Mouse (Mus musculus) CH12.LX (cell line): Measurements from ENCODE around the gene Vat1l.

ENCODE experiments used
- CTCF ChIP-seq, 2 experiments: IDR thresholded peaks in 1 of 2; conservative IDR thresholded peaks in 1 of 2; 2 replicates each; pipeline ENCODE4 v1.5.1; 2011 to 2012; ENCODE audit warnings: low read depth in 2 of 2, low read length in 2 of 2, improper control_type of control experiment in 1 of 2, inconsistent platforms in 1 of 2, mild to moderate bottlenecking in 1 of 2, moderate library complexity in 1 of 2
- E2F4 ChIP-seq: IDR thresholded peaks from 2 replicates; pipeline ENCODE4 v1.6.1; 2011; ENCODE audit warnings: low read depth, low read length, improper control_type of control experiment; ENCODE audit not compliant: insufficient replicate concordance
- EP300 ChIP-seq: IDR thresholded peaks from 2 replicates; pipeline ENCODE4 v1.6.1; 2011; ENCODE audit warnings: low read length, improper control_type of control experiment
- ETS1 ChIP-seq: conservative IDR thresholded peaks from 2 replicates; pipeline ENCODE4 v1.6.1; 2012; ENCODE audit warnings: low read depth, mild to moderate bottlenecking, inconsistent platforms, low read length, improper control_type of control experiment, moderate library complexity
- MYC ChIP-seq: IDR thresholded peaks from 2 replicates; pipeline ENCODE4 v1.6.1; 2011; ENCODE audit warnings: low read depth, mild to moderate bottlenecking, improper control_type of control experiment, low read length
- NRF1 ChIP-seq: IDR thresholded peaks from 2 replicates; pipeline ENCODE4 v1.6.1; 2014; ENCODE audit warnings: low read depth, mild to moderate bottlenecking, inconsistent platforms, low read length, improper control_type of control experiment, moderate library complexity
- SIN3A ChIP-seq: IDR thresholded peaks from 2 replicates; pipeline ENCODE4 v1.6.1; 2012; ENCODE audit warnings: low read length, improper control_type of control experiment, inconsistent platforms
- SMC3 ChIP-seq: IDR thresholded peaks from 2 replicates; pipeline ENCODE4 v1.6.1; 2011; ENCODE audit warnings: low read depth, low read length, improper control_type of control experiment
- UBTF ChIP-seq: IDR thresholded peaks from 2 replicates; pipeline ENCODE4 v1.6.1; 2012; ENCODE audit warnings: low read depth, mild to moderate bottlenecking, inconsistent platforms, low read length, improper control_type of control experiment, moderate library complexity

DNA sequence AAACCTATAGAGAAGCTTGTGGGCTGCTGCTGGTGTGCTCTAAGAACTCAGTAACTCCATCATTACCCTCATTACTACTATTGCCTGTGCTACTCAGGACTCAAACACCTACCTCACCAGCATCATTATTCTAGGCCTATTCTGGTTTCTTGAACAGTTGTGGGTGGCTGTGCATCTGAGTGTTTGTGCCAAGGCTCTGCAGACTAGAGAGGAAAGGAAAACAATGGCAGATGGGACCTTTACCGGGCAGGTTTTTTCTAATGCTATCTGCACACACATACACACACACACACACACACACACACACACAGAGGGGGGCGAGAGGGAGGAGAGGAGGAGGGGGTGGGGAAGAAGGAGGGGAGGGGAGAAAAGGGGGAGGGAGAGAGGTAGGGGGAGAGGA lies 140.6 kb downstream of the Vat1l start:
- TF ChIP-seq E2F4 (no peak), UBTF (no peak), SMC3 (no peak), SIN3A (no peak), MYC (no peak), CTCF (conservative IDR thresholded peaks at IDR 0.05 in 1 of 2, IDR thresholded peaks at IDR 0.05 in 1 of 2; ENCODE audit: low read depth in 2 of 2, low read length in 2 of 2) (no peak), EP300 (no peak), ETS1 (no peak), NRF1 (no peak)
